Mouse (Mus musculus): ENCODE results near the gene Adssl1. TPM values are rescaled to one million over a fixed set of nuclear protein-coding genes. Genes with fewer than 3 reads are reported as not detected.

Gene Adssl1
- total RNA-seq, 1 experiment from 2014 or later, result 34.1 TPM

GRCm38 (mm10) chr12:112592985-112593734, 26.7 kb upstream of the Adssl1 start:
- no peak for DNase-seq

- no peak for DNase-seq
Observed at GRCm38 (mm10) chr12:112593951-112594915, 25.6 kb upstream of the Adssl1 start.

DNA sequence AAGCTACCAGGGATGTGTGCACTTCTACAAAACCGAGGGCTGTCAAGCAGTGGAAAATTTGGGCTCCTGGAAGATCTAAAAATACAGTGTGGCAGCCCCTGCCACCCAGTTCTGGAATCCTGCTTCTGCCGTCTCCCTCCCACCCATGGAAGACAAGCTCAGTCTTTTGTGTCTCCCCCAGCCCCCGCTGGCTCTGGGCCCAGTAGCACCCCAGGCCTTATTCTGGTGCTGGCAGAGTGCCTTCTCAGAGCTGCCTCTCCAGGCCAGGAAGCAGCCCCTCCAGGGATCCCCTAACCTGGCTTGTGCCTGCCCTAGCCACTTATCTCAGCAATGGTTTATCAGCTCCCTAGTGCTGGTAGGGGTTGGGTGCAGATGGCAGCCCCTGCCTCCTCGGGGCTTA, 24.9 kb upstream of the Adssl1 start:
- no peak for DNase-seq

GRCm38 (mm10) chr12:112595626-112596025, 24.2 kb upstream of the Adssl1 start:
- peak; percentile 65 for DNase-seq

- DNase-seq, result peak; percentile 57
Observed at GRCm38 (mm10) chr12:112596454-112596853, 23.4 kb upstream of the Adssl1 start.

- DNase-seq, result no peak
Observed at GRCm38 (mm10) chr12:112596891-112597500, 22.8 kb upstream of the Adssl1 start.

- peak; percentile 75 for DNase-seq
Observed at GRCm38 (mm10) chr12:112597618-112598017, 22.2 kb upstream of the Adssl1 start.

- DNase-seq, result no peak
Observed at GRCm38 (mm10) chr12:112599198-112599597, 20.6 kb upstream of the Adssl1 start.

GRCm38 (mm10) chr12:112599942-112600611, 19.8 kb upstream of the Adssl1 start:
- DNase-seq, result no peak

DNA sequence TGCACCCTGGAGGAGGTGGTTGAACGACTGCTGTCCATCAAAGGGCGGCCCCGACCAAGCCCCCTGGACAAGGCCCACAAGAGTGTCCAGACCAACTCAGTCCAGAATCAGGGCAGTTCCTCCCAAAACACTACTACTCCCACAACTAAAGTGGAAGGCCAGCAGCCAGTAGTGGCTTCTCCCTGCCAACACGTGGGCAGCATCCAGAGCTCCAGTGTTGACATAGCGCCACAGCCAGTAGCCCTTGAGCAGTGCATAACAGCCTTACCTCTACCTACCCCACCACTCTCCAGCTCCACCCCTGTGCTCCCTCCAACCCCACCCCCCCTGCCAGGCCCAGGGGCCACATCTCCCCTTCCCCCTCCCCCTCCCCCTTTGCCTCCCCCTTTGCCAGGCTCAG, 15.8 kb upstream of the Adssl1 start:
- peak; percentile 55 for DNase-seq

GRCm38 (mm10) chr12:112604709-112605649, 14.9 kb upstream of the Adssl1 start:
- peak; percentile 67 for DNase-seq

DNA sequence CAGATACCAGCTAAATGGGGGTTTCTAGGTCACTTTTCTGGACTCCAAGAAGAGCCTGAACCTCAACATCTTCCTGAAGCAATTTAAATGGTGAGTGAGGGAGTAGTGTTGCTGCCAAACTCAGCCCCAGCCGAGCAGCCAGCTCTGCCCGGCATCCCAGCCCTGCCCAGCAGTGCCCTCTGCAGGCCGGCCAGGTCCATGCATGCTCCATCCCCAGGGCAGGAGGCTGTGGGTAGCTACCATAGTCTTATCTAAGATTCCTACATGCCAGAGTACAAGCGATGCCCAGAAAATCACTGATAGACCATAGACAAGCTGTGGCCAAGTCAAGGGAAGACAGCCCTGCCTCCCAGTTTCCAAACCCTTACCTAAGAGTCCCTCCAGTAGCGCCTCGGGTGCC, 14.1 kb upstream of the Adssl1 start:
- peak; percentile 92 for DNase-seq

- DNase-seq, result no peak
Observed at GRCm38 (mm10) chr12:112606998-112607397, 12.8 kb upstream of the Adssl1 start.

DNA sequence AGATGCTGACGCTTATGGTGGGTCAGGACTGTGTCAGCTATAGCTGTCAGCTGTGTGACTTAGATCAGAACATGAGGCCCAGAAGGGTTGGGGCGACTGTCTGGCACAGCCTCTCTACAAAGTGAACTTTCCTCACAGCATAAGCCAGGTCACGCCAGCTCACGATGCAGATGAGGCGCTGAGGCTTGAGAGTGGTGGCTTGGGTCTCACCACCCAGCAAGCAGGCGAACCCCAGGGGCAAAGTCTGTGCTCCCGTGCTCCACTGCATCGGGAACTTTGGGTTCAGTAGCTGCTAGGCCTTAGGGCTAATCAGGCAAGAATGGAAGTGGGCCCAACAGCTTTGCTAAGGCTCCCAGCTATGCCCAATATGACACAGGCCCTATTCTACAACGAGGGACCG, 10.8 kb upstream of the Adssl1 start:
- no peak for DNase-seq

- DNase-seq, result no peak
Observed at GRCm38 (mm10) chr12:112616668-112617067, 3.2 kb upstream of the Adssl1 start.

- no peak for DNase-seq
Observed at GRCm38 (mm10) chr12:112617184-112617583, 2.7 kb upstream of the Adssl1 start.

DNA sequence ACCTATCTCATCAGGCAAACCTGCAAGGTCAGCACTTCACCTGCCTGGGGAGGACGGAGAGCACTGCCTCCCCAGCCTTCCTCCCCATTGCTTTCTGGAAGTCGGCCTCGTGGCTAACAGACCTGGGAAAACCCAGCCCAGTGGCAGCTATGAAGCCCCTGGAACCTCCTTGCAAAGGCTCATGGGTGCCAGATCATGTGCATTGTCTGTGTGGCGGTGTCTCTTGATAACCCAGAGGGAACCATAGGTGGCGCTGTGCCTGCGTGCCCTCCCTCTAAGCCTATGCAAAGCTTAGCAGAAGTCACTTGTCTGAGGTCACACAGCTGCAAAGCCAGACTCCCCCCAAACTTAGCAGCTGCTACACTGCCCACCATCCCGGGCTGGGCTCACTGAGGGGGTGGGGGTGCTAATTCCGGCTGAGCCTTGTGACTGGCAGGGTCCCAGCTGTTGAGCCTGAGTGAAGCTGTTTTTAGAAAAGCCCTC, 1.9 kb upstream of the Adssl1 start:
- DNase-seq, result peak; percentile 82

GRCm38 (mm10) chr12:112618981-112619685, 712 bp upstream of the Adssl1 start:
- peak; percentile 49 for DNase-seq

DNA sequence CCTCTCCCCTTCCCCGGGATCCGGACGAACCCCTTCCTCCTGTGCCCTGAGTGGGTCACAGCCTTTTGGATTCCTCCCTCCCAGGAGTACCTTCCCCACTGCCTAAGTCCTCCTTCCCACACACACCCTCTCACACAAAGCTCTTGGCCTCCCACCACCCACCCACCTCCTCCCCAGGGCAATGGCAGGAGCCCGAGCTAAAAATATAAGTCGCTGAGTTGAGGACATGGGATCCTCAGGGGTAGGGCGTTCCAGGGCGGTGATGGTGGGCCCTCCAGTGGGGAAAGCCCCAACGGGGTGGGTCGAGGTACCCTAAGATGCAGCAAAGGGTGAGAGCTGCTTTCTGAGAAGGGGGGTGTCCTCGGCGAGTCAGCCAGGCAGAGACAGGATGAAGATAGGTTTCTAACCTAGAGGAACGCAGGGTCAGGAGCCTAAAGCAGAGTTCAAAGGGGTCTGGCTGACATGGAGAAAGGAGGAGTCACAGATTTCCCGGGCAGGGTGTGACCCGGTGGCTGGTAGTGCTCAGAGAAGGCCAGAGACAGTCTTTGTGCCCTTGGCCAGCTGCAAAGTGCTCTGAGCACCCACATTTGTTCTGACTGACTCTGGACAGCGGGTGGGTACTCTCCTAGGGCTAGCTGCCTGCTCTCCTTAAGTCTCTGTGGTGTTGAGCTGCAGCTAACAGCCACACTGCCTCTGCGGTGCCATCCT, 663 bp downstream of the Adssl1 start:
- no peak for DNase-seq

Data from adrenal gland, postnatal 14 days (tissue).